In genomic region chr2:91735221-91735620, GRCm38 (mm10) we compare ENCODE assay signal across 32 mouse cellular contexts.
"Had no signal": no experiment of that assay in that cellular context is flagged by ENCODE, and none has a peak within 500 bp of the region (broad histone marks: within the 10 kb centered on the region; RNA-seq: fewer than 3 reads in every experiment).

No protein-coding gene starts in this region.

- DNase-seq: left cerebral cortex, postnatal 4 days; liver; liver, embryonic 13.5 days; liver, postnatal 0 days; lung, adult 18-20 months; lung, adult 2 months; lung, embryonic 14.5 days; lung, postnatal 10 days; lung, postnatal 14 days; lung, postnatal 36 days; lung, postnatal 4 days; midbrain, embryonic 14.5 days had no signal

- H3K4me1 ChIP-seq: limb, embryonic 12.5 days; limb, embryonic 15.5 days; midbrain, embryonic 12.5 days had no signal

- H3K27me3 ChIP-seq: limb, embryonic 12.5 days; limb, embryonic 13.5 days; limb, embryonic 15.5 days; liver, embryonic 12.5 days; liver, embryonic 13.5 days; liver, embryonic 15.5 days; lung, embryonic 15.5 days; megakaryocyte, embryonic 14.5 days; midbrain, embryonic 12.5 days; midbrain, embryonic 13.5 days; midbrain, embryonic 15.5 days; neural tube, embryonic 12.5 days had no signal

- H3K9me3 ChIP-seq: limb, embryonic 10.5 days; limb, embryonic 12.5 days; limb, embryonic 13.5 days; limb, embryonic 15.5 days; liver, embryonic 12.5 days; liver, embryonic 13.5 days; liver, embryonic 15.5 days; lung, embryonic 15.5 days; megakaryocyte, embryonic 14.5 days; midbrain, embryonic 10.5 days; midbrain, embryonic 12.5 days; midbrain, embryonic 13.5 days; midbrain, embryonic 15.5 days; neural tube, embryonic 12.5 days had no signal

- H3K9ac ChIP-seq: limb, embryonic 12.5 days; limb, embryonic 13.5 days; limb, embryonic 15.5 days; liver, embryonic 12.5 days; liver, embryonic 13.5 days; liver, embryonic 14.5 days; liver, embryonic 15.5 days; liver, postnatal 0 days; lung, embryonic 14.5 days; lung, embryonic 15.5 days; midbrain, embryonic 12.5 days; midbrain, embryonic 13.5 days; midbrain, embryonic 15.5 days; neural tube, embryonic 12.5 days had no signal

- ATAC-seq: liver, embryonic 12.5 days; liver, postnatal 0 days; lung, postnatal 0 days; midbrain, embryonic 13.5 days; midbrain, embryonic 15.5 days; midbrain, embryonic 16.5 days had no signal

- H3K36me3 ChIP-seq: liver, embryonic 13.5 days; lung, embryonic 15.5 days; midbrain, embryonic 12.5 days; midbrain, embryonic 15.5 days; neural tube, embryonic 12.5 days had no signal

- H3K4me2 ChIP-seq: limb, embryonic 12.5 days; limb, embryonic 13.5 days; limb, embryonic 15.5 days; liver, embryonic 11.5 days; liver, embryonic 12.5 days; liver, embryonic 13.5 days; liver, embryonic 15.5 days; lung, embryonic 14.5 days; lung, embryonic 15.5 days; midbrain, embryonic 11.5 days; midbrain, embryonic 12.5 days; midbrain, embryonic 13.5 days; midbrain, embryonic 15.5 days; neural tube, embryonic 12.5 days had no signal

- H3K27ac ChIP-seq: limb, embryonic 10.5 days; limb, embryonic 12.5 days; limb, embryonic 13.5 days; limb, embryonic 15.5 days; liver, embryonic 12.5 days; liver, embryonic 13.5 days; liver, embryonic 14.5 days; liver, embryonic 15.5 days; lung, embryonic 15.5 days; macrophage; midbrain, embryonic 10.5 days; midbrain, embryonic 12.5 days; midbrain, embryonic 13.5 days; midbrain, embryonic 15.5 days; neural tube, embryonic 12.5 days had no signal

- H3K4me3 ChIP-seq: limb, embryonic 10.5 days; limb, embryonic 12.5 days; limb, embryonic 13.5 days; limb, embryonic 15.5 days; liver, embryonic 12.5 days; liver, embryonic 13.5 days; liver, embryonic 15.5 days; lung, embryonic 15.5 days; megakaryocyte, embryonic 14.5 days; midbrain, embryonic 10.5 days; midbrain, embryonic 12.5 days; midbrain, embryonic 13.5 days; midbrain, embryonic 15.5 days; myocyte; neural tube, embryonic 12.5 days had no signal
